Comparison of ENCODE assay signal across 14 mouse cellular contexts in the genomic region with DNA sequence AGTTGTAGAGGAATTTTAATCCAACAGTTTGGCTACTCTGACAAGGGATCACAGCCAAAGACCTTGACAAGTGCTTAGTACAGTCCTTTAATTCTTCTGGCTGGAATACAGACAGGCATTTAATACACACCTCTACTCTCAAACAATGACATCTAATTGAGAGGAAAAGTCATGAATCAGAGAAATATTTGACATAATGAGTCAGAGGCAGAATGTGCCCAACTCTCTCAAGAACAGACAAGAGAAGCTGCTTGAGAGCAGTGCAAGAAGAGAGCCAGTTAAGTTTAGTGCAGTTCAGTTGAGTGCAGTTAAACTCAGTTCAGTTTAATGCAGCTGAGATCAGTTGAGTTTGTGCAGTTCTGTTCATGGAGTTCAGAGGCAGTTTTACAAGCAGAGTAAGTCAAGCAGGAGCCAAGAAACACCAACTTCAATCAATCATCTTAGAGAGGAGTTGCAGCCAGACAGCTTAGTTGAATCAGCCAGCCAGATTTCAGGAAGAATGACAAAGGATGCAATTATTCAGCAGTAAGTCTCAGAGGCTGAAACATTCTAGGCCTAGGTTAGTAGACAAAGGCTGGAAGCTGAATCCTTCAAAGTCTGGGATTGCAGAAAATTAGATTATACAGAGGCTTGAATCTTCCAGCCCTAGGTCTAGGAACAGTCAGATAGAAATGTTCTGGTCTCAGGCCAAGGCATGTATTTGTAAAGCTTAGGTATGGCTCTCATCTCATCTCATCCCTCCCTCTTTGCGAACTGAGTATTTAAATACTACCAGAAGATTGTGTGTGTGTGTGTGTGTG.
DNase-seq lines count a peak whose midpoint lies in the region; ATAC-seq and TF ChIP-seq lines count a peak whose summit lies in the region.
"Had no signal": no experiment of that assay in that cellular context is flagged by ENCODE, and none has a peak within 500 bp of the region (broad histone marks: within the 10 kb centered on the region; RNA-seq: fewer than 3 reads in every experiment).

No protein-coding gene starts in this region.

- no peak overlapping the region for H3K27ac ChIP-seq in forebrain, embryonic 14.5 days (ENCODE audit: low read depth, low read length)
- no peak overlapping the region for H3K27ac ChIP-seq in forebrain, embryonic 11.5 days (ENCODE audit: low read depth, low read length)
- no peak overlapping the region for H3K27ac ChIP-seq in lung, embryonic 14.5 days (ENCODE audit: low read depth)
- H3K27ac ChIP-seq in lung, postnatal 0 days (ENCODE audit: low read length) = no peak overlapping the region
- 0 out of 2 replicates have a peak overlapping the region, but pooled peaks have one; percentile 16 for H3K27ac ChIP-seq in stomach, embryonic 15.5 days
- H3K27ac ChIP-seq: liver, embryonic 13.5 days had no signal

- ATAC-seq in forebrain, embryonic 14.5 days = 0 out of 2 replicates have a peak, but pooled peaks have one; percentile 20
- no peak for ATAC-seq in forebrain, embryonic 11.5 days (replicated peaks; ENCODE audit: low FRiP score)
- ATAC-seq in lung, embryonic 14.5 days (ENCODE audit: insufficient read depth) = no peak
- no peak for ATAC-seq in lung, postnatal 0 days
- ATAC-seq in stomach, embryonic 15.5 days (ENCODE audit: insufficient read depth, low FRiP score, low read depth) = peak; percentile 56

- H3K27me3 ChIP-seq in forebrain, embryonic 14.5 days (replicated peaks; ENCODE audit: control insufficient read depth, insufficient read depth, low read length) = no peaks in the 10 kb centered on the region
- no peaks in the 10 kb centered on the region for H3K27me3 ChIP-seq in forebrain, embryonic 11.5 days (ENCODE audit: control insufficient read depth, insufficient read depth, low read length)
- no peaks in the 10 kb centered on the region for H3K27me3 ChIP-seq in lung, embryonic 14.5 days (ENCODE audit: insufficient read depth, low read length)
- no peaks in the 10 kb centered on the region for H3K27me3 ChIP-seq in lung, postnatal 0 days (replicated peaks; ENCODE audit: insufficient read depth, low read length)
- H3K27me3 ChIP-seq in stomach, embryonic 15.5 days (replicated peaks) = no peaks in the 10 kb centered on the region
- H3K27me3 ChIP-seq: CH12.LX; liver, embryonic 13.5 days had no signal

- H3K9me3 ChIP-seq in forebrain, embryonic 14.5 days (replicated peaks; ENCODE audit: control insufficient read depth, low read length) = no peaks in the 10 kb centered on the region
- H3K9me3 ChIP-seq in forebrain, embryonic 11.5 days (ENCODE audit: control insufficient read depth, low read length) = no peaks in the 10 kb centered on the region
- no peaks in the 10 kb centered on the region for H3K9me3 ChIP-seq in lung, embryonic 14.5 days (ENCODE audit: low read depth, low read length)
- H3K9me3 ChIP-seq in lung, postnatal 0 days (ENCODE audit: low read length) = no peaks in the 10 kb centered on the region
- H3K9me3 ChIP-seq in stomach, embryonic 15.5 days = no peaks in the 10 kb centered on the region
- H3K9me3 ChIP-seq: liver, embryonic 13.5 days had no signal

- peak; percentile 22 for DNase-seq in forebrain, embryonic 14.5 days (ENCODE audit: low spot score)
- no peak for DNase-seq in forebrain, embryonic 11.5 days (ENCODE audit: low spot score)
- peak; percentile 22 for DNase-seq in lung, embryonic 14.5 days
- no peak for DNase-seq in lung, postnatal 0 days (ENCODE audit: low spot score)
- peak; percentile 22 for DNase-seq in brain, adult 2 months (ENCODE audit: low read depth, low spot score)
- DNase-seq in left cerebral cortex, postnatal 4 days = no peak
- DNase-seq: cerebellum, postnatal 25 days; heart, postnatal 10 days; kidney, adult 2 months; liver, embryonic 13.5 days; lung, postnatal 14 days; thymus, adult 2 months had no signal

- intact Hi-C loops in left cerebral cortex, postnatal 4 days (cut with DNase I) = no loop called here

- TF ChIP-seq EP300 in lung, postnatal 0 days (IDR thresholded peaks at IDR 0.05) = no peak

- TF ChIP-seq CTCF in lung, embryonic 14.5 days (IDR thresholded peaks at IDR 0.05; ENCODE audit: low read depth) = no peak
- no peak for TF ChIP-seq CTCF in lung, postnatal 0 days (IDR thresholded peaks at IDR 0.05)

- H3K9ac ChIP-seq in forebrain, embryonic 14.5 days (ENCODE audit: low read length) = no peak overlapping the region
- no peak overlapping the region for H3K9ac ChIP-seq in forebrain, embryonic 11.5 days (ENCODE audit: low read length)
- H3K9ac ChIP-seq in lung, embryonic 14.5 days = no peak overlapping the region
- no peak overlapping the region for H3K9ac ChIP-seq in lung, postnatal 0 days (replicated peaks; ENCODE audit: low read depth)
- H3K9ac ChIP-seq in stomach, embryonic 15.5 days = no peak overlapping the region
- H3K9ac ChIP-seq: liver, embryonic 13.5 days had no signal

- H3K4me1 ChIP-seq in forebrain, embryonic 14.5 days (ENCODE audit: control insufficient read depth, insufficient read depth, low read length) = 0 out of 2 replicates have a peak, but pooled peaks cover 2% of the 10 kb centered on the region
- H3K4me1 ChIP-seq in forebrain, embryonic 11.5 days (replicated peaks; ENCODE audit: control insufficient read depth, insufficient read depth, low read length) = no peaks in the 10 kb centered on the region
- no peaks in the 10 kb centered on the region for H3K4me1 ChIP-seq in lung, embryonic 14.5 days (ENCODE audit: insufficient read depth)
- H3K4me1 ChIP-seq in lung, postnatal 0 days (ENCODE audit: insufficient read depth, low read depth, low read length) = no peaks in the 10 kb centered on the region
- H3K4me1 ChIP-seq in stomach, embryonic 15.5 days = no peaks in the 10 kb centered on the region
- H3K4me1 ChIP-seq: liver, embryonic 13.5 days had no signal

- H3K36me3 ChIP-seq in forebrain, embryonic 14.5 days (ENCODE audit: control insufficient read depth, insufficient read depth, low read length) = no peaks in the 10 kb centered on the region
- H3K36me3 ChIP-seq in forebrain, embryonic 11.5 days (ENCODE audit: control insufficient read depth, insufficient read depth, low read length) = no peaks in the 10 kb centered on the region
- H3K36me3 ChIP-seq in lung, embryonic 14.5 days (ENCODE audit: insufficient read depth) = no peaks in the 10 kb centered on the region
- no peaks in the 10 kb centered on the region for H3K36me3 ChIP-seq in lung, postnatal 0 days (ENCODE audit: insufficient read depth, low read length)
- no peaks in the 10 kb centered on the region for H3K36me3 ChIP-seq in stomach, embryonic 15.5 days
- H3K36me3 ChIP-seq: liver, embryonic 13.5 days had no signal

- 75% methylated on average over 1 of the region's 1 CpGs for WGBS in forebrain, embryonic 14.5 days
- WGBS in forebrain, embryonic 11.5 days = 81% methylated on average over 1 of the region's 1 CpGs
- WGBS in lung, embryonic 14.5 days = 83% methylated on average over 1 of the region's 1 CpGs
- 67% methylated on average over 1 of the region's 1 CpGs for WGBS in lung, postnatal 0 days
- 60% methylated on average over 1 of the region's 1 CpGs for WGBS in stomach, embryonic 15.5 days

- H3K4me3 ChIP-seq in forebrain, embryonic 14.5 days (ENCODE audit: low read depth, low read length) = no peak overlapping the region
- no peak overlapping the region for H3K4me3 ChIP-seq in forebrain, embryonic 11.5 days (ENCODE audit: low read depth, low read length)
- no peak overlapping the region for H3K4me3 ChIP-seq in lung, embryonic 14.5 days (ENCODE audit: low read depth, low read length)
- H3K4me3 ChIP-seq in lung, postnatal 0 days (ENCODE audit: low read depth, low read length) = no peak overlapping the region
- no peak overlapping the region for H3K4me3 ChIP-seq in stomach, embryonic 15.5 days (replicated peaks)
- H3K4me3 ChIP-seq: liver, embryonic 13.5 days had no signal

- H3K4me2 ChIP-seq in forebrain, embryonic 14.5 days (ENCODE audit: low read length) = no peak overlapping the region
- no peak overlapping the region for H3K4me2 ChIP-seq in forebrain, embryonic 11.5 days (ENCODE audit: low read depth, low read length, severe bottlenecking)
- no peak overlapping the region for H3K4me2 ChIP-seq in lung, embryonic 14.5 days
- no peak overlapping the region for H3K4me2 ChIP-seq in lung, postnatal 0 days (replicated peaks; ENCODE audit: low read depth, low read length)
- H3K4me2 ChIP-seq in stomach, embryonic 15.5 days = no peak overlapping the region
- H3K4me2 ChIP-seq: liver, embryonic 13.5 days had no signal

Comparison
In these comparisons a context has a peak if more than half of its experiments do, and no peak if none do; other contexts are left out.
1. ATAC-seq: peak in forebrain, embryonic 14.5 days (single experiment) and stomach, embryonic 15.5 days (single experiment); none in forebrain, embryonic 11.5 days (single experiment), lung, embryonic 14.5 days (single experiment) and lung, postnatal 0 days (single experiment).
2. DNase-seq: peak in forebrain, embryonic 14.5 days (single experiment), lung, embryonic 14.5 days (single experiment) and brain, adult 2 months (single experiment); none in forebrain, embryonic 11.5 days (single experiment), lung, postnatal 0 days (single experiment) and left cerebral cortex, postnatal 4 days (single experiment).